ENCODE assay signal across 8 mouse cellular contexts in genomic region chr5:109866337-109867126, GRCm38 (mm10). TPM values are rescaled to one million over a fixed set of nuclear protein-coding genes. Genes with fewer than 3 reads are reported as not detected.
DNase-seq lines count a peak whose midpoint lies in the region; ATAC-seq and TF ChIP-seq lines count a peak whose summit lies in the region.

No protein-coding gene starts in this region.

- peak; percentile 87 for DNase-seq in c-Kit-positive CD71-positive TER-119-positive erythroid progenitor cells, embryonic 14.5 days (ENCODE audit: low spot score)
- peak; percentile 90 for DNase-seq in heart, postnatal 0 days (ENCODE audit: low spot score)
- peak; percentile 86 to 91 for DNase-seq in kidney, postnatal 4 days

- H3K4me2 ChIP-seq in forebrain, embryonic 12.5 days: peak overlapping the region; percentile 64
- peak overlapping the region; percentile 60 for H3K4me2 ChIP-seq in heart, postnatal 0 days (ENCODE audit: low read depth, low read length)
- peak overlapping the region; percentile 65 for H3K4me2 ChIP-seq in liver, embryonic 16.5 days (ENCODE audit: low read depth, low read length)
- peak overlapping the region; percentile 61 for H3K4me2 ChIP-seq in neural tube, embryonic 13.5 days

- peak; percentile 48; the same call in 1 of the 2 replicates for TF ChIP-seq POLR2A in testis, adult 2 months (IDR thresholded peaks at IDR 0.05; ENCODE audit: control insufficient read depth, low read depth, low read length)

- H3K27me3 ChIP-seq in E14TG2a.4 (ENCODE audit: insufficient read depth, low read length): no peaks in the 10 kb centered on the region
- H3K27me3 ChIP-seq in forebrain, embryonic 12.5 days: no peaks in the 10 kb centered on the region
- H3K27me3 ChIP-seq in heart, postnatal 0 days (ENCODE audit: control insufficient read depth, insufficient read depth, low read length): no peaks in the 10 kb centered on the region
- H3K27me3 ChIP-seq in liver, embryonic 16.5 days (ENCODE audit: control insufficient read depth, insufficient read depth, low read depth, low read length): no peaks in the 10 kb centered on the region
- no peaks in the 10 kb centered on the region for H3K27me3 ChIP-seq in neural tube, embryonic 13.5 days
- H3K27me3 ChIP-seq in testis, adult 2 months (ENCODE audit: control insufficient read depth, insufficient read depth, low read length): no peaks in the 10 kb centered on the region

- H3K4me1 ChIP-seq in E14TG2a.4 (replicated peaks; ENCODE audit: low read depth, low read length): peaks cover 17% of the 10 kb centered on the region
- H3K4me1 ChIP-seq in forebrain, embryonic 12.5 days: peaks cover 8% of the 10 kb centered on the region
- H3K4me1 ChIP-seq in heart, postnatal 0 days (ENCODE audit: control insufficient read depth, insufficient read depth): 0 out of 2 replicates have a peak, but pooled peaks cover 6% of the 10 kb centered on the region
- H3K4me1 ChIP-seq in liver, embryonic 16.5 days (ENCODE audit: control insufficient read depth, low read depth, low read length): peaks cover 3% of the 10 kb centered on the region; the same call in 1 of the 2 replicates
- peaks cover 17% of the 10 kb centered on the region for H3K4me1 ChIP-seq in neural tube, embryonic 13.5 days (replicated peaks)
- no peaks in the 10 kb centered on the region for H3K4me1 ChIP-seq in testis, adult 2 months (ENCODE audit: control insufficient read depth, insufficient read depth, low read length)

- peak overlapping the region; percentile 66 for H3K9ac ChIP-seq in forebrain, embryonic 12.5 days
- H3K9ac ChIP-seq in heart, postnatal 0 days (replicated peaks; ENCODE audit: low read depth, low read length): peak overlapping the region; percentile 57
- peak overlapping the region; percentile 66 for H3K9ac ChIP-seq in liver, embryonic 16.5 days (ENCODE audit: low read depth, low read length)
- peak overlapping the region; percentile 77 for H3K9ac ChIP-seq in neural tube, embryonic 13.5 days

- H3K4me3 ChIP-seq in E14TG2a.4 (replicated peaks; ENCODE audit: low read length): peak overlapping the region; percentile 85
- peak overlapping the region; percentile 65 for H3K4me3 ChIP-seq in forebrain, embryonic 12.5 days (replicated peaks)
- H3K4me3 ChIP-seq in heart, postnatal 0 days (ENCODE audit: low read depth, low read length): peak overlapping the region; percentile 78
- peak overlapping the region; percentile 76 for H3K4me3 ChIP-seq in liver, embryonic 16.5 days (ENCODE audit: low read depth, low read length)
- peak overlapping the region; percentile 68 for H3K4me3 ChIP-seq in neural tube, embryonic 13.5 days
- H3K4me3 ChIP-seq in testis, adult 2 months (ENCODE audit: control insufficient read depth, low read depth, low read length): peak overlapping the region; percentile 86

- 0 out of 2 replicates have a peak overlapping the region, but pooled peaks have one; percentile 46 for H3K27ac ChIP-seq in forebrain, embryonic 12.5 days
- H3K27ac ChIP-seq in heart, postnatal 0 days (ENCODE audit: low read depth): peak overlapping the region; percentile 71
- H3K27ac ChIP-seq in liver, embryonic 16.5 days (ENCODE audit: low read length): peak overlapping the region; percentile 59
- peak overlapping the region; percentile 84 for H3K27ac ChIP-seq in neural tube, embryonic 13.5 days (replicated peaks)
- H3K27ac ChIP-seq in testis, adult 2 months (ENCODE audit: control insufficient read depth, insufficient read depth, low read depth, low read length): peak overlapping the region; percentile 83

- peaks cover 12% of the 10 kb centered on the region; the same call in 1 of the 2 replicates for H3K36me3 ChIP-seq in E14TG2a.4 (ENCODE audit: insufficient read depth, low read length)
- H3K36me3 ChIP-seq in forebrain, embryonic 12.5 days (replicated peaks): no peaks in the 10 kb centered on the region
- no peaks in the 10 kb centered on the region for H3K36me3 ChIP-seq in heart, postnatal 0 days (replicated peaks; ENCODE audit: control insufficient read depth, insufficient read depth, low read length)
- no peaks in the 10 kb centered on the region for H3K36me3 ChIP-seq in liver, embryonic 16.5 days (ENCODE audit: control insufficient read depth, insufficient read depth)
- H3K36me3 ChIP-seq in neural tube, embryonic 13.5 days: peaks cover 13% of the 10 kb centered on the region; the same call in 1 of the 2 replicates
- H3K36me3 ChIP-seq in testis, adult 2 months (ENCODE audit: control insufficient read depth, insufficient read depth, low read length): no peaks in the 10 kb centered on the region

- ATAC-seq in forebrain, embryonic 12.5 days (ENCODE audit: low FRiP score): peak; percentile 100
- peak; percentile 98 for ATAC-seq in heart, postnatal 0 days (ENCODE audit: insufficient read depth, low read depth)
- peak; percentile 99 for ATAC-seq in liver, embryonic 16.5 days (ENCODE audit: low read depth)
- peak; percentile 99 for ATAC-seq in neural tube, embryonic 13.5 days (ENCODE audit: low read depth)

- under 1% methylated on average over 22 of the region's 22 CpGs for WGBS in forebrain, embryonic 12.5 days
- WGBS in heart, postnatal 0 days: under 1% methylated on average over 22 of the region's 22 CpGs
- WGBS in liver, embryonic 16.5 days (ENCODE audit: insufficient replicate concordance): under 1% methylated on average over 22 of the region's 22 CpGs
- under 1% methylated on average over 22 of the region's 22 CpGs for WGBS in neural tube, embryonic 13.5 days

- TF ChIP-seq EP300 in heart, postnatal 0 days (IDR thresholded peaks at IDR 0.05; ENCODE audit: low read depth): no peak

- H3K9me3 ChIP-seq in E14TG2a.4 (ENCODE audit: low read length): peaks cover 24% of the 10 kb centered on the region
- no peaks in the 10 kb centered on the region for H3K9me3 ChIP-seq in forebrain, embryonic 12.5 days
- no peaks in the 10 kb centered on the region for H3K9me3 ChIP-seq in heart, postnatal 0 days (replicated peaks; ENCODE audit: control insufficient read depth, low read length)
- H3K9me3 ChIP-seq in liver, embryonic 16.5 days (replicated peaks; ENCODE audit: control insufficient read depth, low read length): no peaks in the 10 kb centered on the region
- H3K9me3 ChIP-seq in neural tube, embryonic 13.5 days: no peaks in the 10 kb centered on the region

- TF ChIP-seq CTCF in E14TG2a.4 (conservative IDR thresholded peaks at IDR 0.05; ENCODE audit: low read length): no peak
- no peak for TF ChIP-seq CTCF in heart, postnatal 0 days (IDR thresholded peaks at IDR 0.05; ENCODE audit: low read depth)
- TF ChIP-seq CTCF in testis, adult 2 months (IDR thresholded peaks at IDR 0.05; ENCODE audit: control insufficient read depth, insufficient read depth, insufficient replicate concordance, low read depth, low read length): no peak

RNA-seq across cellular contexts. Expression of gene Gm15446, which starts 56.7 kb away (rescaled TPM):
- 0.54 and 0.86 TPM in 2 replicates for polyA plus RNA-seq in forebrain, embryonic 12.5 days (2016; fragmentation: Nextera tagmentation; extraction: Ambion mirVana)
- total RNA-seq in heart, postnatal 0 days (2014; rRNA removed; ENCODE audit: low replicate concordance): 0.08 and 1.6 TPM in 2 replicates
- 0.51 and 0.52 TPM in 2 replicates for polyA plus RNA-seq in heart, postnatal 0 days (2015; fragmentation: Nextera tagmentation; extraction: Ambion mirVana)
- polyA plus RNA-seq in liver, embryonic 16.5 days (2015; fragmentation: Nextera tagmentation; extraction: Ambion mirVana): 0.11 and 0.14 TPM in 2 replicates
- polyA plus RNA-seq in neural tube, embryonic 13.5 days (2015; fragmentation: Nextera tagmentation; extraction: Ambion mirVana): 0.45 and 0.49 TPM in 2 replicates
- 1.3 and 16.8 TPM in 2 replicates for polyA plus RNA-seq in testis, adult 2 months (2012; rRNA removed)

Comparison
In these comparisons a context has a peak if more than half of its experiments do, and no peak if none do; other contexts are left out.
1. Peak in every context shown above with its lines: DNase-seq, ATAC-seq, H3K4me3 ChIP-seq and H3K27ac ChIP-seq.